Mouse (Mus musculus) ZHBTc4 (cell line): ENCODE measurements at regions not wholly inside any gene's neighbourhood (a gene's known extent, or its start where the extent isn't known, plus 50 kb on each side); places are given as distances from the start of the nearest gene placed in this dataset.
A peak's percentile ranks its signal among the peaks of the same experiment; 100 is the strongest.

Source experiments
- DNase-seq: peaks from one replicate; pipeline ENCODE4 v3.0.0-alpha.2; 2011; ENCODE audit warnings: low read depth, low spot score

DNA sequence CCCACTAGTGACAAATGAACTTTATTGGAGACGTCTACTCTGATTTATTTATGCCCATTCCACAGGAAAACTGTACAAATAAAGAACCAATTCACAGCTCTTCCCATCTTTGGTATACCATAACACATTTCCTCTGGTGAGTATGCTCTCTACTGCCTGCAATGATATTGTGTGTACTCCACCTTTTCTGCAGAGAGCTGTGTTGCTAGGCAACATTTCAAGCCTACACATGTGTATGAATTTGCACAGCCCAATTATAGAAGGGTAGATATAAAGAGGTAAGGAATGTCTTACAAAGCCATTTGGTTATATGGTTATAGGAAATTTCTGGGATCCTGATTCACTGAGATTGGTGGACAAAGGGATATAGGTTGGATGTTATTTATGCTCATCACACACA is 227.4 kb downstream of the 4931408C20Rik start:
- no peak for DNase-seq

GRCm38 (mm10) chr1:26426383-26426782 is 260.9 kb downstream of the 4931408C20Rik start:
- no peak for DNase-seq

- no peak for DNase-seq
Measured at GRCm38 (mm10) chr1:26387938-26388897, 299.0 kb downstream of the 4931408C20Rik start.

DNA sequence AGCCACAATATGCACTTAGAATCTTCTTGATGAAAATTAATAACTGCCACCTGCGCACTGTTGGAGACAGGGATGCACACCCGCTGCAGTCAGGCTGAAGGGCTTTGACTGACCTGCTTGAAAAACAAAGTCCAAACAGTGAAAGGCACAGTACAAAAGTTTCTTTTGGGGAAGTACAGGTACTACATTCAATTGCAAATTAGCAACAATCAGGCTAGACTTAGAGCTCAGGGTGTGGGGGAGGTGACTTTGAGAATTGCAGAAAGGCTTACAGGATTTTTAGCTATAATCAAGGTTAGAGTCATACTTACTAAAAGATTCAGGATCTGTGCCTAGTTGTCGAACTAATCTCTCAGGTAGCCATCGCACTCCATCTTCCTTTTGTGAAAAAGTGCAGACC is 346.7 kb downstream of the 4931408C20Rik start:
- DNase-seq, result peak; percentile 77

DNA sequence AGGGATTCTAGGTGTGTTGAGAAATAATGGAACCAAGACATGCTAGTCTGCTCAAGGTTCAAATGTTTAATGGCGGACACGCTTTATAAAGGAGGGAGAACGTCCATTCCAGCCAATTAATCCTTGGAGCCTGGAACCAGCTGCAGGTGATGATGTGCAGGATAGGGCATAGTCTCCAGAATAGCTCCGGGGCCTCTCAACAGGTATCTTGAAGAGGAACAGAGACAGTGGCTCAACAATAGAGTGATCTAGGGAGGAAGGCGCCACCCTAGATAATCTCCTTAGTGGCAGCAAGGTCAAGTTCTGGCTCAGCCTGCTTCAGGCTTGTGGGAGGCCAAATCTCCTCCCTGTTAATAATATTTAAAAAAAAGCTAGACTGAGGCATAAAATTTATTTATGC is 347.4 kb downstream of the 4931408C20Rik start:
- peak; percentile 51 for DNase-seq

DNA sequence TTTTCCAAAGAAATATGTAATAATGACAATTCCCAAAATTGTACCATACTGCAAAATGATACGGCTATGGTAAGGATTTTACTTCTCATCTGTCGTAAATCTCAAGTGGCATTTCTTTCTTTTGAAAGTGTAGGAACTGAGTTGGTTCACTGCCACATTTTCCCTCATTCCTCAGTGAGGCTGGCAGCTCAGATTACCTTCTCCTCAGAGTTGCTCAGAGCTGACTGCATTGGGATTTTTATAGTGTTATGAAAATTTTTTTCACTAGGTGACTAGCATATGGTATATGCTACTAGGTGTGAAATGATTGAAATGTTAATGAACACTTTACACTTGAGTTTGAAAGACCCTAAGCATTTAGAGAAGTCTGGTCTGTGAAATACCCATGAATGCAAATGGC is 397.7 kb downstream of the 4931408C20Rik start:
- no peak for DNase-seq

- DNase-seq, result no peak
Measured at GRCm38 (mm10) chr1:26282885-26283613, 404.2 kb downstream of the 4931408C20Rik start.

GRCm38 (mm10) chr1:26276606-26277005 is 410.7 kb downstream of the 4931408C20Rik start:
- no peak for DNase-seq

- DNase-seq, result no peak
Measured at GRCm38 (mm10) chr1:26243351-26243750, 413.8 kb upstream of the Adgrb3 start.

DNA sequence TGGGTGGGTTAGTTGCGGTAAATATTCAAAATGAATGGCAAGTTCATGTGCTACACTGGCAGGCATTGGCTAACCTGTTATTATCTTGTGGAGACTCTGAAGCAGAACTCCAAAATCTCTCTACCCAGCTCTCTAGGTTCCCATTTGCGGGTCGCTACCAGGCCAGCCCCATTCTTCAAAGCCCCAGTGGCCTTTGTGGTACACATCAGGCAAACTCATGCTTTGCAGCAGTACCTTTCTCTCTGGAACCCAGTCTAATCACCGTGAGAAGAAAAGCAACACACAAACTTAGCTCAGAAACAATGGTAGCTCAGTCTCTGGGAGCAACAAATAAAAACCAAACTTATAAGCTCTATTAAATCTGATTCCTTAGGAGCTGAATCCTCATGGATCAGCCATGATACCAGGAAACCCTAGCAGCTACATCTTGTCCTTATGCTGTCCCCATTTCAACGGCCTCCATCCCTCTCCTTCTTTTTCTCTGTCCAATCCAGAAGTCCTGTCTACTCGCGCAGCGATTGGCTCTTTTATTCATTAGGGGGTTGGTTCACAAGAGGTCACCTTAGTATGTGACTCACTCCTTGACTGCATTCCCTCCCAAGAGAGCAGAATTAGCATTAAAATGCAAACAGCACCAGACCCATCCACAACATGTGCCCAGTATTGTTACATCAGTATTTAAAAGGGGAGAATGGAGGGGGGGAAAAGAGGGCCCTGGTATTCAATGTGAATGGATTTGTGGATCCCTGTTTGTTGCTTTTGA is 400.0 kb upstream of the Adgrb3 start:
- DNase-seq, result peak; percentile 51

- no peak for DNase-seq
Measured at GRCm38 (mm10) chr1:26204443-26204842, 374.9 kb upstream of the Adgrb3 start.
